Mouse (Mus musculus) midbrain, embryonic 11.5 days (tissue): ENCODE results near the gene Glo1. TPM values are rescaled to one million over a fixed set of nuclear protein-coding genes. Genes with fewer than 3 reads are reported as not detected.
A peak's percentile ranks its signal among the peaks of the same experiment; 100 is the strongest.

Experiments used
- ATAC-seq: fragments of 200-750 bp; cut with Nextera tagmentation; 2 replicates; pipeline ENCODE4 v1.8.0; 2017; ENCODE audit warnings: moderate TSS enrichment, moderate library complexity; ENCODE audit not compliant: low FRiP score
- DNase-seq: peaks from one replicate; pipeline ENCODE4 v3.0.0; 2015; ENCODE audit warnings: low spot score; ENCODE audit errors: missing footprints
- H3K27ac ChIP-seq: fragments of 300-500 bp; sonication (generic); 2 replicates; pipeline ENCODE4 v1.5.1; 2014; ENCODE audit warnings: low read depth, low read length
- H3K27me3 ChIP-seq: fragments of 300-500 bp; sonication (generic); 2 replicates; pipeline ENCODE4 v1.6.1; 2014; ENCODE audit warnings: mild to moderate bottlenecking, low read length, moderate library complexity, mixed read lengths; ENCODE audit not compliant: control insufficient read depth, insufficient read depth
- H3K36me3 ChIP-seq: fragments of 300-500 bp; sonication (generic); 2 replicates; pipeline ENCODE4 v1.6.1; 2014; ENCODE audit warnings: mild to moderate bottlenecking, low read length, moderate library complexity, mixed read lengths; ENCODE audit not compliant: control insufficient read depth, insufficient read depth
- H3K4me1 ChIP-seq: fragments of 300-500 bp; sonication (generic); 2 replicates; pipeline ENCODE4 v1.6.1; 2014; ENCODE audit warnings: low read length; ENCODE audit not compliant: control insufficient read depth, insufficient read depth
- H3K4me2 ChIP-seq: fragments of 300-500 bp; sonication (generic); 2 replicates; pipeline ENCODE4 v1.6.1; 2014; ENCODE audit warnings: mild to moderate bottlenecking, moderate library complexity
- H3K4me3 ChIP-seq: fragments of 300-500 bp; sonication (generic); 2 replicates; pipeline ENCODE4 v1.5.1; 2014; ENCODE audit warnings: low read depth, low read length
- H3K9ac ChIP-seq: fragments of 300-500 bp; sonication (generic); 2 replicates; pipeline ENCODE4 v1.6.1; 2014; ENCODE audit warnings: low read length
- H3K9me3 ChIP-seq: fragments of 300-500 bp; sonication (generic); 2 replicates; pipeline ENCODE4 v1.6.1; 2016; ENCODE audit warnings: low read length; ENCODE audit not compliant: control insufficient read depth
- WGBS: fragments of 180-500 bp; shearing (Covaris S2); extraction: QIAGEN DNeasy Blood & Tissue Kit; methylation state at CpG from one replicate; pipeline ENCODE4 v1.1.7; 2014; 5-methylcytosine and 5-hydroxymethylcytosine counted together
- polyA plus RNA-seq: library from polyadenylated mRNA; unstranded; fragments of >200 nt; fragmentation: Nextera tagmentation; extraction: Ambion mirVana; gene quantifications from 2 replicates; pipeline ENCODE4 v1.2.1, GENCODE M21; 2014

Glo1 gene
- polyA plus RNA-seq, 1 experiment from 2014 or later, result 277 TPM

GRCm38 (mm10) chr17:30619153-30619552, 7.5 kb downstream of the Glo1 start:
- peak; percentile 28 for DNase-seq
- Histone ChIP-seq H3K4me3 (no peak overlapping the region), H3K4me2 (no peak overlapping the region), H3K4me1 (no peaks in the 10 kb centered on the region), H3K27me3 (no peaks in the 10 kb centered on the region), H3K27ac (no peak overlapping the region), H3K36me3 (no peaks in the 10 kb centered on the region), H3K9ac (no peak overlapping the region), H3K9me3 (no peaks in the 10 kb centered on the region)
- WGBS, result 74% methylated on average over 2 of the region's 2 CpGs
- no peak for ATAC-seq

GRCm38 (mm10) chr17:30618136-30618891, 8.4 kb downstream of the Glo1 start:
- 87% methylated on average over 3 of the region's 3 CpGs for WGBS
- no peak overlapping the region for H3K4me2 ChIP-seq

GRCm38 (mm10) chr17:30616203-30616602, 10.5 kb downstream of the Glo1 start:
- Histone ChIP-seq H3K27ac (no peak overlapping the region), H3K9ac (no peak overlapping the region), H3K4me3 (no peak overlapping the region), H3K4me1 (peaks cover 5% of the 10 kb centered on the region; the same call in 1 of the 2 replicates), H3K36me3 (no peaks in the 10 kb centered on the region), H3K27me3 (no peaks in the 10 kb centered on the region), H3K9me3 (no peaks in the 10 kb centered on the region), H3K4me2 (no peak overlapping the region)
- WGBS, result 88% methylated on average over 5 of the region's 5 CpGs
- no peak for DNase-seq
- no peak for ATAC-seq

More at GRCm38 (mm10) chr17:30618136-30618891, 8.4 kb downstream of the Glo1 start:
- DNase-seq (peak; percentile 78), ATAC-seq (no peak)
- Histone ChIP-seq H3K27me3 (no peaks in the 10 kb centered on the region), H3K9ac (no peak overlapping the region), H3K36me3 (no peaks in the 10 kb centered on the region), H3K9me3 (no peaks in the 10 kb centered on the region), H3K4me1 (no peaks in the 10 kb centered on the region), H3K27ac (no peak overlapping the region), H3K4me3 (no peak overlapping the region)

GRCm38 (mm10) chr17:30613350-30613749, 13.3 kb downstream of the Glo1 start:
- no peaks in the 10 kb centered on the region for H3K27me3 ChIP-seq
- ATAC-seq (no peak), DNase-seq (no peak)
- H3K9me3 ChIP-seq, result no peaks in the 10 kb centered on the region
- H3K4me2 ChIP-seq, result no peak overlapping the region
- peaks cover 11% of the 10 kb centered on the region; the same call in 1 of the 2 replicates for H3K4me1 ChIP-seq
- H3K36me3 ChIP-seq, result no peaks in the 10 kb centered on the region
- no peak overlapping the region for H3K27ac ChIP-seq
- no peak overlapping the region for H3K9ac ChIP-seq
- H3K4me3 ChIP-seq, result no peak overlapping the region

- Histone ChIP-seq H3K4me3 (peak overlapping the region; percentile 65), H3K27me3 (no peaks in the 10 kb centered on the region), H3K9ac (peak overlapping the region; percentile 87), H3K9me3 (no peaks in the 10 kb centered on the region), H3K4me2 (peak overlapping the region; percentile 50), H3K4me1 (peaks cover 18% of the 10 kb centered on the region; the same call in 1 of the 2 replicates), H3K36me3 (no peaks in the 10 kb centered on the region), H3K27ac (peak overlapping the region; percentile 65)
- ATAC-seq (peak; percentile 100), DNase-seq (peak; percentile 99)
- under 1% methylated on average over 34 of the region's 34 CpGs for WGBS
Observed at GRCm38 (mm10) chr17:30612075-30612859, 14.4 kb downstream of the Glo1 start.

DNA sequence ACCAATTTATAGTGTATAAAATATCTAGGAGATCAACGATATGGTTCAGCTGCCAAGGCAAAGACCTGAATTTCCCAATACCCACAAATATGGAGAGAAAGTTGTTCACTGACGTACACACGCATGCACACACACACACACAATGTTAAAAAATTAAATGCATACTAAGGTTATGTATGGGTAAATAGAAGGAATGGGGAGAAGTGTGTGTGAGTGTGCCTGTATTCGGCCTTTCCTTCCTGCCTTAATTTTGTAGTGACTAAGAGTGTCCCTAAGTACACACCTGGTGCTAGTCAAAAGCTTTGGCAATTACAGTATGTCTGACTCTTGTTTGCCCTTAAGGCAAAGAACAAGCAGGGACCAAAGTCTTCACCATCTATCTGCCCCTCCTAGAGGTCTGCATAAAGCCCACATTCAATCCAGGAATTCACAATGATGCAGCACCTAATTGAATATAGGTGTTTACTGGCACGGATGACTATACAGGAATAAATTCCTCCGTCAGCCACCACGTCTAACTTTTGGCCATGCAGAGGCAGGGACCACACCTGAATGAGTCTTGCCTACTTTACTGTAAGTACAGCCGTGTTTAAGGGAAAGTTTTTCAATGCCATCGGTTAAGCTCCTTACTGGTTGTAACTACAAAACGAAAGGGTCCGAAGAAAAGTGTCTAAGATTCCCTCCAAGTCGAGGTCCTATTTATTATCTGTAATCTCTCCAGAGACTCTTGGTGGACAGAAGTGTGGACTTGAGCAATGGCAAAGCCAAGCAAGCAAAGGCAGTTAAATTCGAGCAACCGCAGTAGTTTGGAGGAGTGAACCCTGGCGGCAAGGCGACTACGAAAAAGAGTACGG, 15.2 kb downstream of the Glo1 start:
- Histone ChIP-seq H3K27me3 (no peaks in the 10 kb centered on the region), H3K27ac (peak overlapping the region; percentile 65; the same call in 1 of the 2 replicates), H3K4me2 (peak overlapping the region; percentile 50), H3K4me1 (peaks cover 19% of the 10 kb centered on the region; the same call in 1 of the 2 replicates), H3K9ac (peak overlapping the region; percentile 87), H3K36me3 (no peaks in the 10 kb centered on the region), H3K9me3 (no peaks in the 10 kb centered on the region), H3K4me3 (peak overlapping the region; percentile 65)
- peak; percentile 66 for DNase-seq
- ATAC-seq, result no peak
- WGBS, result 26% methylated on average over 18 of the region's 18 CpGs

DNA sequence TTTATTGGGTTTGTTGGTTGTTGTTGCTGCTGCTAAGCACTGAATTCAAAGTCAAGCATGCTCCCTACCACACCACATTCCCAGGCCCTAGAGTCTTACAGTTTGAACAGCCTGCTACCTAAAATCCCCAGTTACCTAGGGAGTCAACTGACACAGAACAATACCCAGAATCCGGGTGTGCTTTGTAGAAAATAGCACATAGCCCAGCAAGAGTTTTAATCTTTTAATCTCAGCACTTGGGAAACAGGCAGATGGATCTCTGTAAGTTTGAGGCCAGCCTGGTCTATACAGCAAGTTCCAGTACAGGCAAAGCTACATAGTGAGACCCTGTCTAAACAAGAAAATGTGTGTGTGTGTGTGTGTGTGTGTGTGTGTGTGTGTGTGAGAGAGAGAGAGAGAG, 15.9 kb downstream of the Glo1 start:
- ATAC-seq (no peak), DNase-seq (peak; percentile 76)
- Histone ChIP-seq H3K9me3 (no peaks in the 10 kb centered on the region), H3K4me2 (no peak overlapping the region; the same call in 1 of the 2 replicates), H3K36me3 (no peaks in the 10 kb centered on the region), H3K27ac (no peak overlapping the region), H3K4me1 (peaks cover 19% of the 10 kb centered on the region; the same call in 1 of the 2 replicates), H3K9ac (no peak overlapping the region), H3K4me3 (no peak overlapping the region), H3K27me3 (no peaks in the 10 kb centered on the region)
- WGBS, result 52% methylated on average over 1 of the region's 1 CpGs

DNA sequence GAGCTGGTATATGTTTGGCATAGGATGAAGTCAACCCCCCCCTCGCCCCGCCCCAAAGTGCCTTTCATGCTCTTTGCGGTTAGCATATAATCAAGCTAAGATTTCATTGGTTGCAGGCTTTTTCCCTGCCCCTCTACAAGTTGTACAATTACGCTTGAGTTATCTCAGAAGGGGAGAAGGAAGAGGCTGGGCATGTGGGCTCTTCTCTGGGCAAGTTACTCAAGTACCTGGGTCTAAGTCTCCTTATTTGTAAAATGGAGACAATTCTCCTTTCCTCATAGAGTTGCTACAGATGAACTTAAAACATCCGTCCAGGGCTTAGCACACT, 16.7 kb downstream of the Glo1 start:
- Histone ChIP-seq H3K4me2 (no peak overlapping the region), H3K27me3 (no peaks in the 10 kb centered on the region), H3K4me1 (peaks cover 19% of the 10 kb centered on the region; the same call in 1 of the 2 replicates), H3K9ac (no peak overlapping the region), H3K9me3 (no peaks in the 10 kb centered on the region), H3K27ac (no peak overlapping the region), H3K4me3 (no peak overlapping the region), H3K36me3 (no peaks in the 10 kb centered on the region)
- DNase-seq, result peak; percentile 45
- WGBS, result 91% methylated on average over 5 of the region's 5 CpGs
- ATAC-seq, result no peak
